Mouse (Mus musculus): Measurements from ENCODE around the gene Tcf7l2. TPM values are rescaled to one million over a fixed set of nuclear protein-coding genes. Genes with fewer than 3 reads are reported as not detected.

Tcf7l2 gene
- total and polyA plus RNA-seq, 2 experiments, result 3.2 to 14.6 TPM

DNA sequence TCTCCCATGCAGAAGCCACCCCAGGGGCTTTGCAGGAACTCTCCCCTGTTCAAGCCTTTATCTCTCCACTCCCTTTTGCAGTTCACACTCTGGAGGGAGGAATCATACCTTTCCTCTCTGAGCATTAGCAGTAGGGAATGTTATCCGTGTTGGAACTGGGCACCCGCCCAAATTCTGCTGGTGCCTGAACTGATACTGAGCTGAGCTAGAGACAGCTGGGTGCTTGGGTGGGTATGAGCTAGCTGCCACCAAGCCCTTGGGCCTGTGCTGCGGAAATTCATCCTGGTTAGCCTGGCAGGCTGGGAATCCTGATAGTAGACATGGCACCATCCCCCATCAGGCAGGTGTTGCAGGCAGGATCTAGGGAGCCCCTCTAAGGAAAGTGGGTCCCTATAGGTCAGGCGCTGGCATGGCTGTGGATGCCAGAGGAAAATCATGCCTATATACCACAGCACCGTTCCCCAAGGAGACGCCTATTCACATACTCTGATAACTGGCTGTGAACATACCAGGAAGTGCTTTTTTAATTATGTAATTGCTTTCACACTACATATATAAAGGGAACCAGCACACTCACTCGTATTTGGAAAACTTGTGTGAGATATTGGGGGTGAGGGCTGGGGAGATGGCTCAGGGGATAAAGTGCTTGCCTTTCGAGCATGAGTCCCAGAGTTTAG is 108.9 kb downstream of the Tcf7l2 start:
- no peak for TF ChIP-seq CTCF (IDR thresholded peaks at IDR 0.05; ENCODE audit: low read depth, low read length)
- TF ChIP-seq POLR2A (IDR thresholded peaks at IDR 0.05; ENCODE audit: extremely low read depth, insufficient read depth, low read length), result no peak
- DNase-seq (ENCODE audit: extremely low read depth, low read depth, low spot score), result no peak
- Histone ChIP-seq H3K9ac (ENCODE audit: low read depth, low read length) (no peak overlapping the region), H3K36me3 (ENCODE audit: control insufficient read depth, insufficient read depth, low read length) (no peaks in the 10 kb centered on the region), H3K4me1 (ENCODE audit: control insufficient read depth, insufficient read depth, low read length) (peaks cover 14% of the 10 kb centered on the region), H3K27me3 (ENCODE audit: control insufficient read depth, insufficient read depth, low read length) (no peaks in the 10 kb centered on the region), H3K79me2 (ENCODE audit: control insufficient read depth, insufficient read depth, low read length) (peaks cover 31% of the 10 kb centered on the region; the same call in 1 of the 2 replicates), H3K4me3 (ENCODE audit: insufficient read depth, low read depth, low read length) (no peak overlapping the region), H3K27ac (replicated peaks; ENCODE audit: insufficient read depth, low read depth, low read length) (no peak overlapping the region)
- 81% methylated on average over 8 of the region's 8 CpGs for WGBS

DNA sequence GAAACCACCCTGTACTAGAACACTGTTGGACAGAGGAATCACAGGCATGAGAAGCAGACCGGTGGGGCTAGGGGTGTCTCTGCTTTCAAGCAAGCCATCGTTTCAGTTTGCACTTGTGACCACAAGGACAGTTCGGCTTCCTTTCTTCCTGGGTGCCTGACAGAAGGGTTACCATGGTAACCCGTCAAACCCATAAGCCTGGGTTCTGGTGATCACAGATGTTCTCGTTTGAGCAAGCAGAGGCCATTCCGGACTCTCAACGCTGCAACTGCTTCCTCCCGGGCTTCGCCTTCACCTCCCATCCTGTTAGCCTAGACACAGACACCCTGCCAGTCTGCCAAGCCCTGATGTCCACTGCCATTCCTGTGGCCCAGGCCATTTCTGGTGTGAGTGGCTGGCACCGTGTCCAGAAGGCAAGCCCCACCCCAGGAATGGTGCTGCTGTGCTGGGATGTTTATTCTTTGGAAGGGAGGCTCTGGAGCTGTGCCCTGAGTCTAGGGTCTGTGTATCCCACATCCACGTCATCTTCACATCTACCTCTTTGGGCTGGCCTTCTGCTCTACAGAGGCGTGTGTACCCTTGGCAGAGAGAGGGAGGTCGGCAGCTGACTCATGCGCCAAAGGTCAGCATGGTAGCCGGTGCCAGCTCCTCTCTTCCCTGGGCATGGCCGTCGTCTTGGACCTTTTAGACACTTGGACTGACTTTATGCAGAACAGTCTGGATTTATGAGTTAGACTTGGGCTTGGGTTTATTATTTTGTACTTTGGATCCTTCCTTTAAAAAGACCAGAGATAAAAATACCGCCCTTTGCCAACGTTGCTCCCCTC is 110.1 kb downstream of the Tcf7l2 start:
- 52% methylated on average over 19 of the region's 19 CpGs for WGBS
- Histone ChIP-seq H3K27ac (replicated peaks; ENCODE audit: insufficient read depth, low read depth, low read length) (no peak overlapping the region), H3K9ac (ENCODE audit: low read depth, low read length) (no peak overlapping the region), H3K79me2 (ENCODE audit: control insufficient read depth, insufficient read depth, low read length) (peaks cover 31% of the 10 kb centered on the region; the same call in 1 of the 2 replicates), H3K27me3 (ENCODE audit: control insufficient read depth, insufficient read depth, low read length) (no peaks in the 10 kb centered on the region), H3K36me3 (ENCODE audit: control insufficient read depth, insufficient read depth, low read length) (no peaks in the 10 kb centered on the region), H3K4me1 (ENCODE audit: control insufficient read depth, insufficient read depth, low read length) (peaks cover 8% of the 10 kb centered on the region), H3K4me3 (ENCODE audit: insufficient read depth, low read depth, low read length) (no peak overlapping the region)
- peak; percentile 61 for DNase-seq (ENCODE audit: extremely low read depth, low read depth, low spot score)
- no peak for TF ChIP-seq POLR2A (IDR thresholded peaks at IDR 0.05; ENCODE audit: extremely low read depth, insufficient read depth, low read length)
- no peak for TF ChIP-seq CTCF (IDR thresholded peaks at IDR 0.05; ENCODE audit: low read depth, low read length)

DNA sequence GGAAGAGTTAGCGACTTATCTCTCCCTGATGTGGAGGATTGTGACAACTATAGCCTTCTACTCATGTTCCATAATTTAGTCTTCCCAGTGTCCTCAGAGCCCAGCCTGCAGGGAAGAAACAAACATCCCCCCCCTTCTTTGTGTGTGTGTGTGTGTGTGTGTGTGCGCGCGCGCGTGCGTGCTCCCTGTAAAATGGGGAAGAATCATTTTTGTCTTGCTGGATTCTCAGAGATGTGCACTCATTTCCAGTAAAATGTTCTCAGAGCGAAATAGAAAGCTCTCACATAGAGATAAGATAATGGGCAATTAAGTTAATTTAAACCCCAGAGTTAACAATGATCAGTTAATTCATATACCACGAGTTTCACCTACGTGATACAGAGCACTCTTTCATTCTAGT is 112.8 kb downstream of the Tcf7l2 start:
- Histone ChIP-seq H3K4me1 (ENCODE audit: control insufficient read depth, insufficient read depth, low read length) (peaks cover 8% of the 10 kb centered on the region), H3K27ac (replicated peaks; ENCODE audit: insufficient read depth, low read depth, low read length) (no peak overlapping the region), H3K79me2 (ENCODE audit: control insufficient read depth, insufficient read depth, low read length) (peaks cover 22% of the 10 kb centered on the region; the same call in 1 of the 2 replicates), H3K9ac (ENCODE audit: low read depth, low read length) (no peak overlapping the region), H3K36me3 (ENCODE audit: control insufficient read depth, insufficient read depth, low read length) (no peaks in the 10 kb centered on the region; the same call in 1 of the 2 replicates), H3K27me3 (ENCODE audit: control insufficient read depth, insufficient read depth, low read length) (no peaks in the 10 kb centered on the region), H3K4me3 (ENCODE audit: insufficient read depth, low read depth, low read length) (no peak overlapping the region)
- 94% methylated on average over 10 of the region's 10 CpGs for WGBS
- TF ChIP-seq POLR2A (IDR thresholded peaks at IDR 0.05; ENCODE audit: extremely low read depth, insufficient read depth, low read length) (no peak), CTCF (IDR thresholded peaks at IDR 0.05; ENCODE audit: low read depth, low read length) (no peak)
- DNase-seq (ENCODE audit: extremely low read depth, low read depth, low spot score), result no peak

DNA sequence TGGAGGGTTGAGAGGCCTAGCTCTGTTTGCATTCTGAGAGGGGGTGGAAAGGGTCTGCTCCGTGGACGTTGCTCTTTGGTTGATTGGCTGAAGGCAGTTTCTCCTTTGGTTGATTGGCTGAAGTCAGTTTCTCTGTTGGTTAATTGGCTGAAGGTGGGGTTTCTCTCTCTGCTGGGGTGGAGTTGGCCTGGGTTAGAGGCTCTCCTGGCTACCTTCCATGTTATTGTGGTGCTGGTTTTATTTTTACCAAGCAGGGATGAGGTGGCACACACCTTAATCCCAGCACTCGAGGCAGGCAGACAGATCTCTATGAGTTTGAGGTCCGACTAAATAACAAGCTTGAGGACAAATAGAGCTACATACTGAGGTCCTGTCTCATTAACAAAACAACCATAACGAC is 114.0 kb downstream of the Tcf7l2 start:
- no peaks in the 10 kb centered on the region; the same call in 1 of the 2 replicates for H3K36me3 ChIP-seq (ENCODE audit: control insufficient read depth, insufficient read depth, low read length)
- no peak overlapping the region for H3K9ac ChIP-seq (ENCODE audit: low read depth, low read length)
- H3K79me2 ChIP-seq (ENCODE audit: control insufficient read depth, insufficient read depth, low read length), result peaks cover 16% of the 10 kb centered on the region; the same call in 1 of the 2 replicates
- no peak overlapping the region for H3K27ac ChIP-seq (replicated peaks; ENCODE audit: insufficient read depth, low read depth, low read length)
- DNase-seq (ENCODE audit: extremely low read depth, low read depth, low spot score), result no peak
- no peak overlapping the region for H3K4me3 ChIP-seq (ENCODE audit: insufficient read depth, low read depth, low read length)
- H3K4me1 ChIP-seq (ENCODE audit: control insufficient read depth, insufficient read depth, low read length), result peaks cover 7% of the 10 kb centered on the region
- TF ChIP-seq POLR2A (IDR thresholded peaks at IDR 0.05; ENCODE audit: extremely low read depth, insufficient read depth, low read length), result no peak
- TF ChIP-seq CTCF (IDR thresholded peaks at IDR 0.05; ENCODE audit: low read depth, low read length), result no peak
- H3K27me3 ChIP-seq (ENCODE audit: control insufficient read depth, insufficient read depth, low read length), result no peaks in the 10 kb centered on the region
- WGBS, result 59% methylated on average over 5 of the region's 5 CpGs

DNA sequence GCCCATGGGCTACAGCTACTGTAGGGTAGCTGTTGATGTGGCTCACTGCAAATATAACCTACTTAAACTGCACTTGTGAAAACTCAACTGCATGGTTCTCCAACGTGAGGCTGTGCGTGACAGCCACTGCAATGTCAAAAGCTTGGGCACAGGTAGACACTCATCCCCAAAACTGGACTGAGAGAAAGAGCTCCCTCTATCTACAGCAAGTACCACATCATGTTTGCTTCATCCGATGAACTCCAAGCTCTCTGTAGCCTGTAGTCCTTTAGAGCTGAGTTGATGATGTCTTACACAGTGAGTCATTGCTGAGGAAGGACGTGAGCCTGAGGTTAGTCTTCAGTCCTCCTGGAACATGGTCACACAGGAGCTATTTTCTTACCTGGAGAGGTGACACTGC is 115.7 kb downstream of the Tcf7l2 start:
- TF ChIP-seq CTCF (IDR thresholded peaks at IDR 0.05; ENCODE audit: low read depth, low read length) (no peak), POLR2A (IDR thresholded peaks at IDR 0.05; ENCODE audit: extremely low read depth, insufficient read depth, low read length) (no peak)
- Histone ChIP-seq H3K4me1 (ENCODE audit: control insufficient read depth, insufficient read depth, low read length) (no peaks in the 10 kb centered on the region; the same call in 1 of the 2 replicates), H3K27me3 (ENCODE audit: control insufficient read depth, insufficient read depth, low read length) (no peaks in the 10 kb centered on the region), H3K4me3 (ENCODE audit: insufficient read depth, low read depth, low read length) (no peak overlapping the region), H3K9ac (ENCODE audit: low read depth, low read length) (no peak overlapping the region), H3K79me2 (ENCODE audit: control insufficient read depth, insufficient read depth, low read length) (peaks cover 14% of the 10 kb centered on the region; the same call in 1 of the 2 replicates), H3K36me3 (ENCODE audit: control insufficient read depth, insufficient read depth, low read length) (no peaks in the 10 kb centered on the region; the same call in 1 of the 2 replicates), H3K27ac (replicated peaks; ENCODE audit: insufficient read depth, low read depth, low read length) (no peak overlapping the region)
- no peak for DNase-seq (ENCODE audit: extremely low read depth, low read depth, low spot score)
- WGBS, result 79% methylated on average over 4 of the region's 4 CpGs

Measured in liver, adult 2 months (tissue).